Mouse (Mus musculus) limb, embryonic 14.5 days (tissue): ENCODE results near the gene Ube2i. TPM values are rescaled to one million over a fixed set of nuclear protein-coding genes. Genes with fewer than 3 reads are reported as not detected.

Source experiments
- ATAC-seq: fragments of 200-750 bp; cut with Nextera tagmentation; 2 replicates; pipeline ENCODE4 v1.8.0; 2017; ENCODE audit warnings: low read depth, moderate number of reproducible peaks, moderate TSS enrichment; ENCODE audit not compliant: low FRiP score
- DNase-seq: peaks from one replicate; pipeline ENCODE4 v3.0.0-alpha.2; 2015; ENCODE audit warnings: low spot score
- H3K27ac ChIP-seq: fragments of 300-500 bp; sonication (generic); replicated peaks from 2 replicates; pipeline ENCODE4 v1.5.1; 2014; ENCODE audit warnings: low read depth, mild to moderate bottlenecking, low read length, moderate library complexity, mixed read lengths
- H3K27me3 ChIP-seq: fragments of 300-500 bp; sonication (generic); 2 replicates; pipeline ENCODE4 v1.6.1; 2014; ENCODE audit warnings: low read length, mixed read lengths; ENCODE audit not compliant: control insufficient read depth, insufficient read depth
- H3K36me3 ChIP-seq: fragments of 300-500 bp; sonication (generic); 2 replicates; pipeline ENCODE4 v1.6.1; 2014; ENCODE audit warnings: mild to moderate bottlenecking, low read length, moderate library complexity, mixed read lengths; ENCODE audit not compliant: control insufficient read depth, insufficient read depth
- H3K4me1 ChIP-seq: fragments of 300-500 bp; sonication (generic); 2 replicates; pipeline ENCODE4 v1.6.1; 2014; ENCODE audit warnings: antibody characterized with exemption, low read length, mixed read lengths; ENCODE audit not compliant: control insufficient read depth, insufficient read depth
- H3K4me2 ChIP-seq: fragments of 300-500 bp; sonication (generic); replicated peaks from 2 replicates; pipeline ENCODE4 v1.6.1; 2014; ENCODE audit warnings: low read depth, mild to moderate bottlenecking, low read length, moderate library complexity; ENCODE audit not compliant: severe bottlenecking
- H3K4me3 ChIP-seq: fragments of 300-500 bp; sonication (generic); replicated peaks from 2 replicates; pipeline ENCODE4 v1.5.1; 2014; ENCODE audit warnings: low read length
- H3K9ac ChIP-seq: fragments of 300-500 bp; sonication (generic); 2 replicates; pipeline ENCODE4 v1.6.1; 2014; ENCODE audit warnings: mild to moderate bottlenecking, low read depth, low read length, moderate library complexity; ENCODE audit not compliant: severe bottlenecking
- H3K9me3 ChIP-seq: fragments of 300-500 bp; sonication (generic); 2 replicates; pipeline ENCODE4 v1.6.1; 2016; ENCODE audit warnings: low read length; ENCODE audit not compliant: control insufficient read depth
- POLR2A ChIP-seq: fragments of 200-500 bp; IDR thresholded peaks from 2 replicates; pipeline ENCODE4 v1.8.0; 2012; ENCODE audit warnings: inconsistent platforms, mild to moderate bottlenecking, moderate library complexity, borderline replicate concordance; ENCODE audit not compliant: insufficient read depth, insufficient read length; ENCODE audit errors: extremely low read depth
- WGBS: fragments of 180-500 bp; shearing (Covaris S2); extraction: QIAGEN DNeasy Blood & Tissue Kit; methylation state at CpG from one replicate; pipeline ENCODE4 v1.1.7; 2014; 5-methylcytosine and 5-hydroxymethylcytosine counted together
- microRNA-seq: library from miRNA; unstranded; fragments of <30 nt; microRNA quantifications from one replicate; pipeline ENCODE4, GENCODE M21; 2016
- polyA plus RNA-seq, 2 experiments: library from polyadenylated mRNA; depleted of rRNA in 1 of 2; stranded (reverse) in 1 of 2; unstranded in 1 of 2; fragments of >200 nt; fragmentation: Nextera tagmentation in 1 of 2; extraction: Ambion mirVana in 1 of 2; gene quantifications; 2 replicates each; pipeline versions ENCODE4 v1.2.1 to v1.2.3; 2012 to 2014

The Ube2i gene
- polyA plus RNA-seq, 2 experiments: 533 to 540 TPM

DNA sequence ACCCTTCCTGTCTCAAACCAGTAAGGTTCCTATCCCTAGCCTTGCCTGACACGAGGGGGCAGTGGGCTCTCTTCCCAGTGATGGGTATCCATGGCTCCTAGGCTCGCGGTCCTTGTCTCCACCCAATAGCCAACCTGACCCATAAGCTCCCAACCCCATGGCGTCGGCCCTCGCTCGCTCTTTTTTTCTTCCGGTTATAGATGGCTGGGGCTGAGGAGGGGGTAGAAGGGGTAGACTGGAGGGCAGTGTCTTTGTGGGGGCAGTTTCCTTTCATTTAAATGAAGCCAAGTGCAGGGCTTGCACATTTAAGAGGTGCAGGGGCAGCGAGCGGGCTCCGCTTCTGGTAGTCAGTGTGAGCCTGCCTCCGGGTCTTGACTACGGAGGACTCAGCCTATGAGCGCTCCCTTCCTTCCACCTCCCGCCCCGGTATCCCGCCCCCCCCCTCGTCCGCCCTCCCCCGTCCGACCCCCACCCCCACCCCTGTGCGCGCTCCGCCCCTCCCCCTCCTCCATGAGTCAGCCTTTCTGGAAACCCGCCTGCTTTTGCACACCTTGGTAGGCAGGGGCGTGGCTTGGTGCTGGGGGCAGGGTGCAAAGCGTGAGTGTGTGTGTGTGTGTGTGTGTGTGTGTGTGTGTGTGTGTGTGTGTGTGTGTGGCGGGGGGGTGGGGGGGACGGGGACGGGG, 52.5 kb downstream of the Ube2i start:
- peak overlapping the region; percentile 74 for H3K4me2 ChIP-seq
- H3K4me3 ChIP-seq: peak overlapping the region; percentile 39
- 2% methylated on average over 15 of the region's 30 CpGs for WGBS
- no peak overlapping the region for H3K27ac ChIP-seq
- no peaks in the 10 kb centered on the region for H3K27me3 ChIP-seq
- ATAC-seq: peak; percentile 83
- H3K4me1 ChIP-seq: peaks cover 9% of the 10 kb centered on the region; the same call in 1 of the 2 replicates
- TF ChIP-seq POLR2A: no peak
- peak overlapping the region; percentile 46 for H3K9ac ChIP-seq
- peaks cover 36% of the 10 kb centered on the region for H3K36me3 ChIP-seq
- peak; percentile 35 for DNase-seq
- no peaks in the 10 kb centered on the region for H3K9me3 ChIP-seq

DNA sequence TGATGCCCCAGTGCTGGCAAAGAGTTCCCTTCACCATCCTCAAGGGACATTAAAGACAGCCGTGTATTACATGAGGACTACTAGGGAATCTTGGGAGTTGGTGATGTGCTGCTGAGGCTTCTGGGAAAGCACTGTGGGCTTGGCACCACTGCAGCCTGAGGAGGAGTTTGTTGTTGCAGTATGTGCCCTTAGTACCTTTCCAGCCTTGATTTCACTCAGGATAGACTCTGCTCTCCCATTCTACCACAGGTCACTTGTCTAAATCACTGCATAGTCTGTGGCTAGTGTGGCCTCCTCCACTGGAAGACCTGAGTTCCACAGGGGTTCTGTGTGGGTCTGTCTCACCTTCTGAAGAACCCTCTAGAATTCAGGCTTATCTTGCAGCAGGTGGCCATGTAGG, 53.7 kb downstream of the Ube2i start:
- Histone ChIP-seq H3K4me3 (no peak overlapping the region), H3K9me3 (no peaks in the 10 kb centered on the region), H3K27me3 (no peaks in the 10 kb centered on the region), H3K4me2 (no peak overlapping the region), H3K36me3 (peaks cover 39% of the 10 kb centered on the region), H3K27ac (no peak overlapping the region), H3K4me1 (peaks cover 9% of the 10 kb centered on the region; the same call in 1 of the 2 replicates), H3K9ac (no peak overlapping the region)
- DNase-seq (no peak), ATAC-seq (no peak)
- WGBS: 74% methylated on average over 1 of the region's 1 CpGs
- no peak for TF ChIP-seq POLR2A

DNA sequence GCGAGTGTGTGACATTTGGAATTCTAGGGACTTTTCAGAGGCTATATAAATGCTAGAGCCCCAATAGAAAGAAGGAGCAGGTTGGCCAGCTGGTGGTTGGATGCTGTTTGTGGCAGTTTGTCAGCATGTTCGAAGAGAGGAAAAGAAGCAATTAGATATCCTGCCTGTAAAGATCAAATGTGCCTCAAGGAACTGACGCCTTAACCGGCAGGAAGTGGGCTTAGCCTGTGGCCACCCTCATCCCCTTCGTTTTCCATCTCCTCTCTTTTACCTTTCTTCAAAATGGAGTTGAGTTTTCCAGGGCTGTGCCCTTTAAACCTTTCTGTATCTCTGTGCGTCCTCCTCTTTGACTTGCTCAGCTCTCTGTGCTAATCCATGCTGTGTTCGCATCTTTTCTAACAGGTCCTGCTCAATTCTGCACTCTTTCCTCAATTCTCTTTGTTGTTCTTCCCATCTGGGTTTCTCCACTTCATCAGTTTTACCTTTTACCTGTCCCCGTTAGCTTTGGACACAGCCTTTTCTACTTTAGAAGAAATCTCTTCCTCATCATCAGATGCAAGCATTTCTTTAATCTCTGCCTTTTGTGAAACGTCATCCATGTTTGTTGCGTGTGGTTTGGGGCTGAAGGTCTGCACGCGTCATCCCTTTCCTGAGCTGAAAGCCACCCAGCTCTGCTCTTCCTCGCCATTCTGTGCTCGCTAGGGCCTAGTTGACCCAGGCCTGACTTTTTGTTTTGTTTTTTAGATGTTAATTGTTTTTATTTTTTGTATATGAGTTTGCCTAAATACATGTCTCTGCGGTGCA, 54.7 kb downstream of the Ube2i start:
- WGBS: 88% methylated on average over 15 of the region's 15 CpGs
- ATAC-seq (no peak), DNase-seq (no peak)
- H3K4me2 ChIP-seq: no peak overlapping the region
- H3K27me3 ChIP-seq: no peaks in the 10 kb centered on the region
- no peak overlapping the region for H3K27ac ChIP-seq
- H3K9ac ChIP-seq: no peak overlapping the region
- H3K36me3 ChIP-seq: peaks cover 47% of the 10 kb centered on the region
- H3K9me3 ChIP-seq: no peaks in the 10 kb centered on the region
- peaks cover 9% of the 10 kb centered on the region; the same call in 1 of the 2 replicates for H3K4me1 ChIP-seq
- TF ChIP-seq POLR2A: no peak
- no peak overlapping the region for H3K4me3 ChIP-seq

DNA sequence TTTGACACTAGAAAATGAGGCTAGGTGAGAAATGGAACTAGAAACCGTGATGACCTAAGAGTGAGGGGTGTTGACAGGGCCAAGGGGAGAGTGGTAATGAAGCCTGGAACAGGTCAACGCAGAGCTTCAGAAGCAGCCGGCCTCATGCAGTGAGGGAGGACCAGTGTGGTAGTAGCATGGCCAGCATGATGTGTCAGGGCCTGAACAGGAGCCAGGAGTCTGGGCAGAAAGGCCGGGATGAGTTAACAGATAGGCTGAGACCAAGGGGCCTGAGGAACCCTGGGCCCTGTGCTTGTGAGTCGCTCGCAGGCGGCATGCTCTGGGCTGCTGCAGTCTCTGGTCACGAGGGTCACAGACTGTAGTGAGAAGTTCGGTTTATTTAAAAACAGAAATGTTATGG, 55.5 kb downstream of the Ube2i start:
- Histone ChIP-seq H3K27ac (no peak overlapping the region), H3K9ac (no peak overlapping the region), H3K36me3 (peaks cover 54% of the 10 kb centered on the region), H3K9me3 (no peaks in the 10 kb centered on the region), H3K4me1 (peaks cover 9% of the 10 kb centered on the region; the same call in 1 of the 2 replicates), H3K4me3 (no peak overlapping the region), H3K27me3 (no peaks in the 10 kb centered on the region), H3K4me2 (no peak overlapping the region)
- ATAC-seq (no peak), DNase-seq (no peak)
- 87% methylated on average over 9 of the region's 9 CpGs for WGBS
- TF ChIP-seq POLR2A: no peak

- no peak overlapping the region for H3K4me3 ChIP-seq
- DNase-seq: no peak
- no peak for TF ChIP-seq POLR2A
Observed at GRCm38 (mm10) chr17:25215431-25215830, 59.0 kb downstream of the Ube2i start.

More at GRCm38 (mm10) chr17:25215431-25215830, 59.0 kb downstream of the Ube2i start:
- Histone ChIP-seq H3K4me1 (no peaks in the 10 kb centered on the region), H3K27ac (no peak overlapping the region), H3K9me3 (no peaks in the 10 kb centered on the region), H3K36me3 (peaks cover 81% of the 10 kb centered on the region), H3K4me2 (no peak overlapping the region), H3K27me3 (no peaks in the 10 kb centered on the region), H3K9ac (no peak overlapping the region)
- ATAC-seq: no peak
- WGBS: 95% methylated on average over 3 of the region's 3 CpGs

Small RNA genes lying within 50 kb of the gene (microRNA-seq; reads per million reads assigned to microRNA genes)
- gene Mir3547: not detected

Other genes with a start within 250 kb of the Ube2i start
- 12.1 and 18.1 TPM in 2 replicates for gene Tmem204, start 191.0 kb downstream of the Ube2i start, polyA plus RNA-seq (2012; rRNA removed)
- gene Tmem204, start 191.0 kb downstream of the Ube2i start, polyA plus RNA-seq (2014; fragmentation: Nextera tagmentation; extraction: Ambion mirVana): 17.3 and 18.5 TPM in 2 replicates
- 41.7 and 51.0 TPM in 2 replicates for gene Telo2, start 158.7 kb downstream of the Ube2i start, polyA plus RNA-seq (2012; rRNA removed)
- 31.1 and 43.0 TPM in 2 replicates for gene Telo2, start 158.7 kb downstream of the Ube2i start, polyA plus RNA-seq (2014; fragmentation: Nextera tagmentation; extraction: Ambion mirVana)
- 1.8 and 2.3 TPM in 2 replicates for gene Ptx4, start 153.9 kb downstream of the Ube2i start, polyA plus RNA-seq (2012; rRNA removed)
- 2.0 and 2.7 TPM in 2 replicates for gene Ptx4, start 153.9 kb downstream of the Ube2i start, polyA plus RNA-seq (2014; fragmentation: Nextera tagmentation; extraction: Ambion mirVana)
- 32.4 and 40.1 TPM in 2 replicates for gene Clcn7, start 141.2 kb downstream of the Ube2i start, polyA plus RNA-seq (2012; rRNA removed)
- gene Clcn7, start 141.2 kb downstream of the Ube2i start, polyA plus RNA-seq (2014; fragmentation: Nextera tagmentation; extraction: Ambion mirVana): 21.3 and 26.3 TPM in 2 replicates
- gene Ccdc154, start 112.2 kb downstream of the Ube2i start, polyA plus RNA-seq (2012; rRNA removed): 0.03 TPM in 1 of 2 replicates, not detected in the other
- gene Ccdc154, start 112.2 kb downstream of the Ube2i start, polyA plus RNA-seq (2014; fragmentation: Nextera tagmentation; extraction: Ambion mirVana): not detected in 2 replicates
- gene Gm38655, start 99.2 kb downstream of the Ube2i start, polyA plus RNA-seq (2012; rRNA removed): not detected in 2 replicates
- not detected in 2 replicates for gene Gm38655, start 99.2 kb downstream of the Ube2i start, polyA plus RNA-seq (2014; fragmentation: Nextera tagmentation; extraction: Ambion mirVana)
- gene BC003965, start 90.1 kb downstream of the Ube2i start, polyA plus RNA-seq (2012; rRNA removed): 27.1 and 27.3 TPM in 2 replicates
- gene BC003965, start 90.1 kb downstream of the Ube2i start, polyA plus RNA-seq (2014; fragmentation: Nextera tagmentation; extraction: Ambion mirVana): 28.6 and 28.8 TPM in 2 replicates
- gene Unkl, start 86.2 kb downstream of the Ube2i start, polyA plus RNA-seq (2012; rRNA removed): 18.0 and 22.1 TPM in 2 replicates
- gene Unkl, start 86.2 kb downstream of the Ube2i start, polyA plus RNA-seq (2014; fragmentation: Nextera tagmentation; extraction: Ambion mirVana): 6.1 and 6.3 TPM in 2 replicates
- 29.4 and 34.7 TPM in 2 replicates for gene Gnptg, start 34.5 kb downstream of the Ube2i start, polyA plus RNA-seq (2012; rRNA removed)
- gene Gnptg, start 34.5 kb downstream of the Ube2i start, polyA plus RNA-seq (2014; fragmentation: Nextera tagmentation; extraction: Ambion mirVana): 30.9 and 33.4 TPM in 2 replicates
- gene Tsr3, start 34.5 kb downstream of the Ube2i start, polyA plus RNA-seq (2012; rRNA removed): 40.6 and 43.7 TPM in 2 replicates
- 46.3 and 47.9 TPM in 2 replicates for gene Tsr3, start 34.5 kb downstream of the Ube2i start, polyA plus RNA-seq (2014; fragmentation: Nextera tagmentation; extraction: Ambion mirVana)
- gene Baiap3, start 18.3 kb downstream of the Ube2i start, polyA plus RNA-seq (2012; rRNA removed): 1.5 and 1.9 TPM in 2 replicates
- 0.89 and 1.5 TPM in 2 replicates for gene Baiap3, start 18.3 kb downstream of the Ube2i start, polyA plus RNA-seq (2014; fragmentation: Nextera tagmentation; extraction: Ambion mirVana)
- gene Prss34, start 23.8 kb upstream of the Ube2i start, polyA plus RNA-seq (2012; rRNA removed): 6.0 and 8.5 TPM in 2 replicates
- 6.7 and 10.6 TPM in 2 replicates for gene Prss34, start 23.8 kb upstream of the Ube2i start, polyA plus RNA-seq (2014; fragmentation: Nextera tagmentation; extraction: Ambion mirVana)
- 0.13 TPM in 1 of 2 replicates, not detected in the other for gene Prss28, start 34.0 kb upstream of the Ube2i start, polyA plus RNA-seq (2012; rRNA removed)
- gene Prss28, start 34.0 kb upstream of the Ube2i start, polyA plus RNA-seq (2014; fragmentation: Nextera tagmentation; extraction: Ambion mirVana): not detected in 2 replicates
- gene Prss29, start 44.0 kb upstream of the Ube2i start, polyA plus RNA-seq (2012; rRNA removed): not detected in 2 replicates
- not detected in 2 replicates for gene Prss29, start 44.0 kb upstream of the Ube2i start, polyA plus RNA-seq (2014; fragmentation: Nextera tagmentation; extraction: Ambion mirVana)
- gene Tpsab1, start 70.9 kb upstream of the Ube2i start, polyA plus RNA-seq (2012; rRNA removed): 1.5 and 2.1 TPM in 2 replicates
- gene Tpsab1, start 70.9 kb upstream of the Ube2i start, polyA plus RNA-seq (2014; fragmentation: Nextera tagmentation; extraction: Ambion mirVana): 1.2 and 2.2 TPM in 2 replicates
- gene Tpsb2, start 91.7 kb upstream of the Ube2i start, polyA plus RNA-seq (2012; rRNA removed): 31.8 and 35.9 TPM in 2 replicates
- 38.0 and 83.8 TPM in 2 replicates for gene Tpsb2, start 91.7 kb upstream of the Ube2i start, polyA plus RNA-seq (2014; fragmentation: Nextera tagmentation; extraction: Ambion mirVana)
- 11.3 and 14.6 TPM in 2 replicates for gene Tpsg1, start 94.7 kb upstream of the Ube2i start, polyA plus RNA-seq (2012; rRNA removed)
- 10.2 and 14.6 TPM in 2 replicates for gene Tpsg1, start 94.7 kb upstream of the Ube2i start, polyA plus RNA-seq (2014; fragmentation: Nextera tagmentation; extraction: Ambion mirVana)
- gene Cacna1h, start 159.2 kb upstream of the Ube2i start, polyA plus RNA-seq (2012; rRNA removed): 58.0 and 73.0 TPM in 2 replicates
- 6.9 TPM in 2 replicates for gene Cacna1h, start 159.2 kb upstream of the Ube2i start, polyA plus RNA-seq (2014; fragmentation: Nextera tagmentation; extraction: Ambion mirVana)
- 0.05 and 0.08 TPM in 2 replicates for gene Tekt4, start 180.0 kb upstream of the Ube2i start, polyA plus RNA-seq (2012; rRNA removed)
- gene Tekt4, start 180.0 kb upstream of the Ube2i start, polyA plus RNA-seq (2014; fragmentation: Nextera tagmentation; extraction: Ambion mirVana): not detected in 2 replicates
- gene Sstr5, start 222.7 kb upstream of the Ube2i start, polyA plus RNA-seq (2012; rRNA removed): 0.09 TPM in 2 replicates
- gene Sstr5, start 222.7 kb upstream of the Ube2i start, polyA plus RNA-seq (2014; fragmentation: Nextera tagmentation; extraction: Ambion mirVana): 0.10 TPM in 1 of 2 replicates, not detected in the other